Mouse (Mus musculus) regulatory T cell (primary cell): ENCODE results near the gene Gm15128.
"Not testable (repeated sequence)": the region's sequence is repeated elsewhere in the genome, so short reads cannot be mapped to it uniquely, and the experiment has no call there.

Experiments
- in situ Hi-C: fragments of 300-600 bp; cut with MboI, MseI; formaldehyde crosslinking; loops from one replicate; pipeline ENCODE4 v1.15.1; 2025; ENCODE audit warnings: high pct_unique_total_duplicates

The Gm15128 gene

DNA sequence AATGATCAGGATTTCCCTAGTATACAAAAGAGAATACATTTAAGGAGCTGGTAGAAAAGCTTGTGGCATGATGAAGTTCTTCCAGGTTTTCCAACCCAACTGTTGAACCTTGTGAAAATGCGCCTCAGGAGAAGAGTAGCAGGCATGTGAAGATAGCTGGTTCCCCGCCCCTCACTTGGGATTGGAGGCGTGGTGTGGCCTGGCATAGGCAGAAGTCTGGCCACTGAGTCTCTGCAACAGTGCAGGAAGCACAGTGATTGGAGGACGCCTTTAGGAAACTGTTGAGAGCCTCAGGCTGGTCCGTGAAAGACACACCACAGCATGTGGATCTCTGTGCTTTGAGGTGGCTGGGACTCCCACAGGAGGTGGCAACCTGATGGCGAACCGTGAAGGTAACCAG, at the start of gene Gm15128:
TSS of gene Gm15128 (plus strand) at position 301 of the 400 bp plus-strand sequence.
- in situ Hi-C loops: not testable (repeated sequence)
